Mouse (Mus musculus) gastrocnemius, postnatal 4 days (tissue): ENCODE measurements around the gene Bex3. TPM values are rescaled to one million over a fixed set of nuclear protein-coding genes. Genes with fewer than 3 reads are reported as not detected.

ENCODE experiments used
- DNase-seq, 2 experiments: peaks; one replicate each; pipeline ENCODE4 v3.0.0; 2021 to 2022; ENCODE audit warnings: low spot score in 2 of 2, mixed read lengths in 2 of 2
- total RNA-seq, 2 experiments: library from RNA; stranded (reverse); gene quantifications; 2 replicates each; pipeline ENCODE4 v1.2.3; 2021

Gene Bex3
- total RNA-seq, 2 experiments from 2014 or later = 58.9 to 72.6 TPM

- no peak for DNase-seq
Measured at GRCm38 (mm10) chrX:136306196-136306595, 36.1 kb downstream of the Bex3 start.

DNA sequence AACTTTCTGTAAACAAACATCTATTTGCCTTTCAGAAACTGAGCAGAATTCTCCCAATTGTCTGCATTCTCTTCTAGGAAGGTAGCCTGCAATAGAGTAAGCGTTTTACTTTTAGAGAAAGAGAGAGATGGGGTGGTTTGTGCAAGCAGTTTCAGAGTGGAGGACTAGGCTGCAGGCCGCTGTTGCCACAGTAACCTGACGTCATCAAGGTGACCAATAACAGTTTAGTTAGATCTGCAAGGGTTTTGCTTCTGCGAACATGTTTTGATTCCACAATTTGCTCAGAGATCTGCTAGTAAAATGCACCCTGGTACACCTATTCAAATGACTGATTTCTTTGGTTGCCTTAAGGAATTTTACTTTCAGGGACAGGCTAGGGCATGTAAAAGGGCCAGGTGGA lies 43.2 kb downstream of the Bex3 start:
- DNase-seq = no peak

GRCm38 (mm10) chrX:136313792-136314564 lies 43.9 kb downstream of the Bex3 start:
- DNase-seq = no peak

- no peak for DNase-seq
Measured at GRCm38 (mm10) chrX:136319953-136320352, 49.9 kb downstream of the Bex3 start.

Other genes starting within 250 kb of the Bex3 start
- gene Arxes1, start 236.9 kb upstream of the Bex3 start, total RNA-seq = 1 to 10 TPM; 3.1 to 5.5 TPM
- 1 to 10 TPM; 1.6 to 7.4 TPM for gene Bex2, start 202.0 kb upstream of the Bex3 start, total RNA-seq
- gene Nxf3, start 185.0 kb upstream of the Bex3 start, total RNA-seq = not detected
- under 1 TPM; 0.74 to 0.96 TPM for gene Bex4, start 131.3 kb upstream of the Bex3 start, total RNA-seq
- gene Tceal8, start 97.9 kb upstream of the Bex3 start, total RNA-seq = 10 to 100 TPM; 61.9 to 77.7 TPM
- gene Tceal5, start 66.4 kb upstream of the Bex3 start, total RNA-seq = 100 to 1,000 TPM; 118 to 136 TPM
- gene Tceal7, start 55.5 kb upstream of the Bex3 start, total RNA-seq = 1,000 to 10,000 TPM; 1,198 to 1,219 TPM
- gene Bex1, start 54.7 kb upstream of the Bex3 start, total RNA-seq = 100 to 1,000 TPM in 1 of 2 experiments, 10 to 100 TPM in 1; 96.8 to 121 TPM
- 100 to 1,000 TPM; 145 to 154 TPM for gene Tceal9, start 25.2 kb upstream of the Bex3 start, total RNA-seq
- not detected for gene Kir3dl1, start 247.7 kb downstream of the Bex3 start, total RNA-seq